Mouse (Mus musculus) limb, embryonic 15.5 days (tissue): ENCODE data around the gene Ipcef1. TPM values are rescaled to one million over a fixed set of nuclear protein-coding genes. Genes with fewer than 3 reads are reported as not detected.

Experiments used
- ATAC-seq: fragments of 200-750 bp; cut with Nextera tagmentation; 2 replicates; pipeline ENCODE4 v1.8.0; 2017; ENCODE audit warnings: low read depth, moderate TSS enrichment; ENCODE audit not compliant: insufficient number of reproducible peaks, low FRiP score, low TSS enrichment
- H3K27ac ChIP-seq: fragments of 300-500 bp; sonication (generic); 2 replicates; pipeline ENCODE4 v1.5.1; 2015; ENCODE audit warnings: moderate library complexity, mild to moderate bottlenecking, inconsistent platforms
- H3K27me3 ChIP-seq: fragments of 300-500 bp; sonication (generic); 2 replicates; pipeline ENCODE4 v1.6.1; 2015; ENCODE audit warnings: inconsistent platforms
- H3K36me3 ChIP-seq: fragments of 300-500 bp; sonication (generic); 2 replicates; pipeline ENCODE4 v1.6.1; 2015; ENCODE audit warnings: inconsistent platforms
- H3K4me1 ChIP-seq: fragments of 300-500 bp; sonication (generic); 2 replicates; pipeline ENCODE4 v1.6.1; 2015; ENCODE audit warnings: inconsistent platforms
- H3K4me2 ChIP-seq: fragments of 300-500 bp; sonication (generic); 2 replicates; pipeline ENCODE4 v1.6.1; 2015; ENCODE audit warnings: mild to moderate bottlenecking, inconsistent platforms
- H3K4me3 ChIP-seq: fragments of 300-500 bp; sonication (generic); 2 replicates; pipeline ENCODE4 v1.5.1; 2015; ENCODE audit warnings: mild to moderate bottlenecking, inconsistent platforms
- H3K9ac ChIP-seq: fragments of 300-500 bp; sonication (generic); 2 replicates; pipeline ENCODE4 v1.6.1; 2015; ENCODE audit warnings: inconsistent platforms
- H3K9me3 ChIP-seq: fragments of 300-500 bp; sonication (generic); 2 replicates; pipeline ENCODE4 v1.6.1; 2016; ENCODE audit warnings: inconsistent platforms
- WGBS: fragments of 180-500 bp; shearing (Covaris S2); methylation state at CpG from one replicate; pipeline ENCODE4 v1.1.7; 2015; 5-methylcytosine and 5-hydroxymethylcytosine counted together
- polyA plus RNA-seq: library from polyadenylated mRNA; unstranded; fragments of >200 nt; fragmentation: Nextera tagmentation; extraction: Ambion mirVana; gene quantifications from 2 replicates; pipeline ENCODE4 v1.2.1, GENCODE M21; 2015

Gene Ipcef1
- polyA plus RNA-seq, 1 experiment from 2014 or later, result 0.14 TPM

DNA sequence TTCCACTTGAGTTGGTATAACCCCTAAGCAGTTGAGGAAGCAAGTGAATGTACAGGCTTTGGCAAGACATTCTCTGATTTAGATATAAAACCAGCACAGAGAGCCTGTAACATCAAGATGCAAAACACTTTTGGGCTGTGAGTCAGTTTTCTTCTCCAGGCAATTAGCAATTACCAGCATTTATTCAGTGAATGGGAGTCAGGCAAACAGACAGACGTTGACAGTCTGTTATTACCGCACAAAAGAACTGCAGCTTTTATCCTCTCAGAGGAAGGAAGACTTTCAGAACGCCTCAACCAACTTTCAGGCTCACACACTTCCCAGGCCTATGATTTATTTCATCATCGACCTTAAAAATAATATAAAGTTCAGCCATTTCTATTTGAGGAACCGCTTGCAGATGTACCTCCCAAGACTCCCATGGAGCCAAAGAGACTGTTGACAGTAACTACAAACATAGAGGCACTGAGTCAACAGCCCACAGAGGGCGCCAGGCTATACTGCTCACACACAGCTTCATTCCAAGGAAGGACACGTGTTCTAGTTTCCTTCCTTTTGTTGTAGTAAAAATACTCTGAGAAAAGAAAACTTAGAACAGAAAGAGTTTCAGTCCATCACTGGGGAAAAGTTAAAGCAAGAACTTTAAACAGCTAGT, 180.7 kb downstream of the Ipcef1 start:
- H3K27me3 ChIP-seq, result no peaks in the 10 kb centered on the region
- ATAC-seq, result no peak
- no peaks in the 10 kb centered on the region for H3K36me3 ChIP-seq
- no peaks in the 10 kb centered on the region for H3K4me1 ChIP-seq
- no peaks in the 10 kb centered on the region for H3K9me3 ChIP-seq
- no peak overlapping the region for H3K27ac ChIP-seq
- no peak overlapping the region for H3K4me2 ChIP-seq
- 86% methylated on average over 7 of the region's 7 CpGs for WGBS
- no peak overlapping the region for H3K4me3 ChIP-seq
- H3K9ac ChIP-seq, result no peak overlapping the region

DNA sequence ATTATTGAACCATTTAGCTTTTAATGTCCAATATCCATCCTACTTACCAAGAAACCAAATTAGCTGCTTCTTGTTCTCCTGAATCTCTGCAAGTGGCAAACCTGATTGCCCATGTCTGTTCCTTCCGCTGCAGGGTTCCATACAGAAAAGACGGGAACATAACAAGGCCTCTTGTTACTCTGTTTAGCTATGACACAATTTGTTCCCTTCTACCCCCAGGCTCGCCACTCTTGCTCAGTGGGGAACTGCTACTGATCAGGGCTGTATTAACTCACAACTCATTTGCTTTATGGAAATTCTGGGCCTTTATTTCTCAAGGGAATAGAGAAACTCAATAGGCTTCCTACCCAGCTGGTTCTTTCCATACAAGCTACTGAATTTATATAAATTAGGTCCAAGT, 196.5 kb downstream of the Ipcef1 start:
- no peak for ATAC-seq
- Histone ChIP-seq H3K4me1 (no peaks in the 10 kb centered on the region), H3K4me3 (no peak overlapping the region), H3K27ac (no peak overlapping the region), H3K9me3 (no peaks in the 10 kb centered on the region), H3K36me3 (no peaks in the 10 kb centered on the region), H3K9ac (no peak overlapping the region), H3K27me3 (no peaks in the 10 kb centered on the region), H3K4me2 (no peak overlapping the region)
- 66% methylated on average over 3 of the region's 3 CpGs for WGBS

DNA sequence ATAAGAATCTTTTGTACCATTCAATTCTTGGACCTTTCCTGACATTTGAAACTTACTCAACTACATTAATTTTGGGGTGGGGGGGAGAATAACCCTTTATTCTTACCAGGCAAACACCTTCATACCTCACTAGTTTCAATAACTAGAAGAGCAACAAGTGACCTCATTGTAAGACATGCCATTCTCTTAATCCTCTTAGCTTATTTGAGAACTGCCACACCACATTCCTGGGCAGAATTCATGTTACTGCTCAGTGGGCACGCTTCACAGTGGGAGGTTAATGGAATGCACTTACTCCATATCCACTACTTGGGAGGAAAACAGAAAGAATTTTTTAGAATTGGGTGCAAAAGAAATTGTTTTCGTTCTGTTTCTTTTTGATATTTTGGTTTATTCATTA, 203.4 kb downstream of the Ipcef1 start:
- Histone ChIP-seq H3K9me3 (no peaks in the 10 kb centered on the region), H3K9ac (no peak overlapping the region), H3K27ac (no peak overlapping the region), H3K4me3 (no peak overlapping the region), H3K36me3 (no peaks in the 10 kb centered on the region), H3K27me3 (no peaks in the 10 kb centered on the region), H3K4me1 (no peaks in the 10 kb centered on the region), H3K4me2 (no peak overlapping the region)
- ATAC-seq, result no peak
- WGBS, result 76% methylated on average over 2 of the region's 2 CpGs

DNA sequence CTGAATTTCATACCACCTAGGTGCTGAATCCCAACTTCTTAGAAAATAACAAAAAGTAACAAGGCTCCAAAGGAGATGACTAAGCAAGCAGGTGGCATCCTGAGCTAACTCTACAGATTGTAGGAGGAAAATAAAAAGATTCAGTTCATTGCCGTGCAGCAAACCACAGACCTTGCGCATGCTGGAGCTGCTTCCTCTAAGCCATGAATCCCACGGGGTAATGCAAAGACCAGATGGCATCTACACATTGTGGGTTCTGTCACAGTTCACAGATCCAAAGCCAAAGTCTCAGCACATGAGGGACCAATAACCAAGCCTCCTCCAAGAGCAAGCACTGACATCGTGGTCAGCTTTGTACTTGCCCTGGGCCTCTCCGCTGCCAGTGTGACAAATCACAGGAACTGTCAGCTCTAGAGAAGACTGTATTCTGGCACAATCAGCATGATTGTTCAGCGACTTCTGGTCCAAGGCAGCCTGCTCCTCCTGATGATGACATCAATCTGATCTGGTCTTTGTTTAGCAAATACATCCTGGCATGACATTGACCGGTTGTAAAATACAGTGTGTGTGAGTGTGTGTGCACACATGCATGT, 204.0 kb downstream of the Ipcef1 start:
- no peaks in the 10 kb centered on the region for H3K9me3 ChIP-seq
- H3K27ac ChIP-seq, result no peak overlapping the region
- no peak for ATAC-seq
- H3K4me1 ChIP-seq, result no peaks in the 10 kb centered on the region
- H3K36me3 ChIP-seq, result no peaks in the 10 kb centered on the region
- no peaks in the 10 kb centered on the region for H3K27me3 ChIP-seq
- WGBS, result 71% methylated on average over 7 of the region's 7 CpGs
- no peak overlapping the region for H3K4me2 ChIP-seq
- no peak overlapping the region for H3K9ac ChIP-seq
- no peak overlapping the region for H3K4me3 ChIP-seq

DNA sequence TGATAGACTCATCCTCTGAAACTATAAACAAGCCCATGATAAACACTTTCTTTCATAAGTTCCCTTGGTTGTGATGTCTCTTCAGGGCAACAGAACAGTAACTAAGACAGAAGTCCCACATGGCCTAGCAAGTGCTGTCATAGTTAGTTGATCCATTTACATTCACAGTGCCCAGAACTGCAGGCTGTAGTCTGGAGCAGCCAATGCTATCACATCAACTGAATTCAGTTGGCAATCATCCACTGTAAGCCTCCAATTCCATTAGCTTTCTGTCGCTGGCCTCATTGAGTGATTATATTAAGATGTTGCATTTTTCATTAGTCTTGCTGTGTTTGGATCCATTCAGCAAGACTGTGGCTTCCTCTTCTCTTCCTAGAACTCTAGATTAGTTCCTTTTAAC, 206.0 kb downstream of the Ipcef1 start:
- no peak overlapping the region for H3K4me3 ChIP-seq
- no peaks in the 10 kb centered on the region for H3K4me1 ChIP-seq
- H3K9ac ChIP-seq, result no peak overlapping the region
- no peak for ATAC-seq
- 91% methylated on average over 1 of the region's 1 CpGs for WGBS
- H3K27ac ChIP-seq, result no peak overlapping the region
- no peaks in the 10 kb centered on the region for H3K27me3 ChIP-seq
- no peak overlapping the region for H3K4me2 ChIP-seq
- no peaks in the 10 kb centered on the region for H3K36me3 ChIP-seq
- H3K9me3 ChIP-seq, result no peaks in the 10 kb centered on the region

DNA sequence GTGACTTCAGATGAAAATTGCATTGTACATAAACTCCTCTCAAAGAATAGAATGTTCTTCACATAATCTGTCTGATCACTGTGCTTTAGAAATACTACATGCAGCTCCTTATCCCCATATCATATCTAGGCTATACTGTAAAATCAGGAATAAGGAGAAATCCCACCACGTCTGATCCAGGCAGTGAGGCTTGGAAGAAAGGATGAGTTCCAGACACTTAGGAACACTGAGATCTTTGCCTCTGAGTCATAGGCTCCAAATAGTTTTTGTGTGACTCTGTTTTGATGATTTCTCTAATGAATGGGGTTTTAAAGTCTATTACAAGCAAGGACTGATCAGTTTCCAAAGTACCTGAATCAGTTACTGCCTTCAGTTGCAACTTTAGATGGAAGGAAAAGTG, 210.1 kb downstream of the Ipcef1 start:
- WGBS, result 72% methylated on average over 1 of the region's 1 CpGs
- Histone ChIP-seq H3K4me3 (no peak overlapping the region), H3K27ac (no peak overlapping the region), H3K36me3 (no peaks in the 10 kb centered on the region), H3K4me1 (no peaks in the 10 kb centered on the region), H3K9ac (no peak overlapping the region), H3K27me3 (no peaks in the 10 kb centered on the region), H3K9me3 (no peaks in the 10 kb centered on the region), H3K4me2 (no peak overlapping the region)
- no peak for ATAC-seq

Other genes starting within 250 kb of the Ipcef1 start
- gene Cnksr3, start 159.8 kb upstream of the Ipcef1 start, polyA plus RNA-seq, result 13.0 and 13.3 TPM in 2 replicates